Mouse (Mus musculus): Measurements from ENCODE around the gene Sowahc.

- no peak for TF ChIP-seq POLR2AphosphoS5 (IDR thresholded peaks at IDR 0.05; ENCODE audit: insufficient replicate concordance, low read depth, low read length)
- TF ChIP-seq CTCF (IDR thresholded peaks at IDR 0.05; ENCODE audit: low read depth, low read length) = no peak
- TF ChIP-seq GATA1 (IDR thresholded peaks at IDR 0.05; ENCODE audit: borderline replicate concordance, low read length) = no peak
- TF ChIP-seq TAL1 (conservative IDR thresholded peaks at IDR 0.05; ENCODE audit: low read depth, low read length) = no peak
- no peak for TF ChIP-seq GATA2 (IDR thresholded peaks at IDR 0.05; ENCODE audit: borderline replicate concordance, low read depth, low read length)
Observed at GRCm38 (mm10) chr10:59261603-59262002, 39.9 kb downstream of the Sowahc start.
